Mouse (Mus musculus) heart, postnatal 0 days (tissue): Measurements from ENCODE around the gene Psmd14. TPM values are rescaled to one million over a fixed set of nuclear protein-coding genes. Genes with fewer than 3 reads are reported as not detected.

Experiments
- ATAC-seq: fragments of 200-750 bp; cut with Nextera tagmentation; 2 replicates; pipeline ENCODE4 v1.8.0; 2017; ENCODE audit warnings: low read depth, moderate number of reproducible peaks, moderate library complexity; ENCODE audit not compliant: insufficient read depth
- DNase-seq: peaks from one replicate; pipeline ENCODE4 v3.0.0-alpha.2; 2016; ENCODE audit warnings: low spot score
- H3K27ac ChIP-seq: fragments of 300-500 bp; sonication (generic); 2 replicates; pipeline ENCODE4 v1.5.1; 2014; ENCODE audit warnings: low read depth, mild to moderate bottlenecking
- H3K27me3 ChIP-seq: fragments of 300-500 bp; sonication (generic); 2 replicates; pipeline ENCODE4 v1.6.1; 2014; ENCODE audit warnings: low read length, mixed read lengths; ENCODE audit not compliant: control insufficient read depth, insufficient read depth
- H3K36me3 ChIP-seq: fragments of 300-500 bp; sonication (generic); replicated peaks from 2 replicates; pipeline ENCODE4 v1.6.1; 2014; ENCODE audit warnings: low read length, mixed read lengths; ENCODE audit not compliant: control insufficient read depth, insufficient read depth
- H3K4me1 ChIP-seq: fragments of 300-500 bp; sonication (generic); 2 replicates; pipeline ENCODE4 v1.6.1; 2014; ENCODE audit warnings: antibody characterized with exemption; ENCODE audit not compliant: control insufficient read depth, insufficient read depth
- H3K4me2 ChIP-seq: fragments of 300-500 bp; sonication (generic); 2 replicates; pipeline ENCODE4 v1.6.1; 2014; ENCODE audit warnings: low read depth, mild to moderate bottlenecking, low read length, moderate library complexity
- H3K4me3 ChIP-seq: fragments of 300-500 bp; sonication (generic); 2 replicates; pipeline ENCODE4 v1.5.1; 2014; ENCODE audit warnings: low read depth, low read length
- H3K9ac ChIP-seq: fragments of 300-500 bp; sonication (generic); replicated peaks from 2 replicates; pipeline ENCODE4 v1.6.1; 2014; ENCODE audit warnings: low read depth, low read length, mixed read lengths
- H3K9me3 ChIP-seq: fragments of 300-500 bp; sonication (generic); replicated peaks from 2 replicates; pipeline ENCODE4 v1.6.1; 2016; ENCODE audit warnings: low read length; ENCODE audit not compliant: control insufficient read depth
- CTCF ChIP-seq: IDR thresholded peaks from 2 replicates; pipeline ENCODE4 v1.5.1; 2016; ENCODE audit warnings: antibody characterized with exemption, control low read depth, low read depth
- EP300 ChIP-seq: IDR thresholded peaks from 2 replicates; pipeline ENCODE4 v1.6.1; 2016; ENCODE audit warnings: antibody characterized with exemption, low read depth
- WGBS: fragments of 180-500 bp; shearing (Covaris S2); extraction: QIAGEN DNeasy Blood & Tissue Kit; methylation state at CpG from one replicate; pipeline ENCODE4 v1.1.7; 2014; 5-methylcytosine and 5-hydroxymethylcytosine counted together
- polyA plus RNA-seq: library from polyadenylated mRNA; unstranded; fragments of >200 nt; fragmentation: Nextera tagmentation; extraction: Ambion mirVana; gene quantifications from 2 replicates; pipeline ENCODE4 v1.2.1, GENCODE M21; 2015
- total RNA-seq: library from RNA; depleted of rRNA; stranded (reverse); fragments of >200 nt; gene quantifications from 2 replicates; pipeline ENCODE4 v1.2.3, GENCODE M21; 2014; ENCODE audit warnings: low replicate concordance

Psmd14 gene
- total and polyA plus RNA-seq, 2 experiments from 2014 or later: 84.5 to 115 TPM

- no peak for ATAC-seq
- H3K4me3 ChIP-seq: no peak overlapping the region
- DNase-seq: no peak
- H3K4me2 ChIP-seq: no peak overlapping the region
- H3K27ac ChIP-seq: no peak overlapping the region
- H3K9ac ChIP-seq: no peak overlapping the region
- no peaks in the 10 kb centered on the region for H3K36me3 ChIP-seq
- WGBS: 10% methylated on average over 1 of the region's 1 CpGs
- no peaks in the 10 kb centered on the region for H3K9me3 ChIP-seq
- H3K27me3 ChIP-seq: peaks cover 96% of the 10 kb centered on the region
- no peaks in the 10 kb centered on the region for H3K4me1 ChIP-seq
- TF ChIP-seq EP300 (no peak), CTCF (no peak)
These were observed 97.9 kb downstream of the Psmd14 start for GRCm38 (mm10) chr2:61809381-61809780.

- Histone ChIP-seq H3K27ac (no peak overlapping the region), H3K9ac (no peak overlapping the region), H3K27me3 (peaks cover 96% of the 10 kb centered on the region), H3K4me3 (no peak overlapping the region), H3K4me1 (peaks cover 8% of the 10 kb centered on the region), H3K9me3 (no peaks in the 10 kb centered on the region), H3K36me3 (no peaks in the 10 kb centered on the region), H3K4me2 (no peak overlapping the region)
- ATAC-seq (no peak), DNase-seq (no peak)
- 69% methylated on average over 4 of the region's 4 CpGs for WGBS
- TF ChIP-seq EP300 (no peak), CTCF (no peak)
These were observed 99.3 kb downstream of the Psmd14 start for GRCm38 (mm10) chr2:61810751-61811150.

GRCm38 (mm10) chr2:61811163-61811506, 99.6 kb downstream of the Psmd14 start:
- Histone ChIP-seq H3K9me3 (no peaks in the 10 kb centered on the region), H3K4me1 (peaks cover 11% of the 10 kb centered on the region), H3K4me3 (peak overlapping the region; percentile 48), H3K4me2 (peak overlapping the region; percentile 71; the same call in 1 of the 2 replicates), H3K36me3 (no peaks in the 10 kb centered on the region), H3K27ac (no peak overlapping the region), H3K9ac (no peak overlapping the region), H3K27me3 (peaks cover 99% of the 10 kb centered on the region)
- WGBS: 45% methylated on average over 8 of the region's 8 CpGs
- no peak for ATAC-seq
- DNase-seq: no peak
- TF ChIP-seq CTCF: no peak
- TF ChIP-seq EP300: no peak

- peak overlapping the region; percentile 48 for H3K4me3 ChIP-seq
- peaks cover 98% of the 10 kb centered on the region for H3K27me3 ChIP-seq
- no peak for DNase-seq
- peak overlapping the region; percentile 71 for H3K4me2 ChIP-seq
- no peaks in the 10 kb centered on the region for H3K36me3 ChIP-seq
- TF ChIP-seq CTCF (no peak), EP300 (no peak)
- H3K9me3 ChIP-seq: no peaks in the 10 kb centered on the region
- peak overlapping the region; percentile 42; the same call in 1 of the 2 replicates for H3K9ac ChIP-seq
- peaks cover 11% of the 10 kb centered on the region for H3K4me1 ChIP-seq
- 2% methylated on average over 109 of the region's 121 CpGs for WGBS
- ATAC-seq: peak; percentile 71
- no peak overlapping the region for H3K27ac ChIP-seq
These were observed 100.3 kb downstream of the Psmd14 start for GRCm38 (mm10) chr2:61811507-61812421.

- 11% methylated on average over 12 of the region's 12 CpGs for WGBS
- H3K9ac ChIP-seq: no peak overlapping the region
These were observed 101.0 kb downstream of the Psmd14 start for GRCm38 (mm10) chr2:61812536-61812935.

More at GRCm38 (mm10) chr2:61812536-61812935, 101.0 kb downstream of the Psmd14 start:
- Histone ChIP-seq H3K9me3 (no peaks in the 10 kb centered on the region), H3K36me3 (no peaks in the 10 kb centered on the region), H3K27me3 (peaks cover 96% of the 10 kb centered on the region), H3K4me2 (peak overlapping the region; percentile 71), H3K4me3 (peak overlapping the region; percentile 48), H3K4me1 (peaks cover 11% of the 10 kb centered on the region), H3K27ac (no peak overlapping the region)
- ATAC-seq: no peak
- DNase-seq: no peak
- no peak for TF ChIP-seq CTCF
- no peak for TF ChIP-seq EP300
